Mouse (Mus musculus) megakaryocyte, adult 5-6 weeks (primary cell): ENCODE measurements around the gene Hsd17b14. TPM values are rescaled to one million over a fixed set of nuclear protein-coding genes. Genes with fewer than 3 reads are reported as not detected.
"Not testable (repeated sequence)": the region's sequence is repeated elsewhere in the genome, so short reads cannot be mapped to it uniquely, and the experiment has no call there.

ENCODE experiments used
- ATAC-seq: 2 replicates; pipeline ENCODE4 v1.8.0; 2016; ENCODE audit warnings: mild to moderate bottlenecking, inconsistent platforms; ENCODE audit not compliant: poor library complexity, severe bottlenecking
- total RNA-seq, 2 experiments: library from RNA; stranded (forward) in 1 of 2; stranded (reverse) in 1 of 2; fragments of 153-499, 151-499 nt in 1 of 2; fragments of 221-1000, 200-1000 nt in 1 of 2; gene quantifications; 2 replicates each; pipeline versions ENCODE4 v1.2.3 to v1.2.4; 2015 to 2017

The Hsd17b14 gene
- total RNA-seq, 2 experiments from 2014 or later, result 0.25 TPM; not detected in 1

- not testable (repeated sequence) for ATAC-seq
Observed at GRCm38 (mm10) chr7:45527169-45527568, 27.5 kb upstream of the Hsd17b14 start.

DNA sequence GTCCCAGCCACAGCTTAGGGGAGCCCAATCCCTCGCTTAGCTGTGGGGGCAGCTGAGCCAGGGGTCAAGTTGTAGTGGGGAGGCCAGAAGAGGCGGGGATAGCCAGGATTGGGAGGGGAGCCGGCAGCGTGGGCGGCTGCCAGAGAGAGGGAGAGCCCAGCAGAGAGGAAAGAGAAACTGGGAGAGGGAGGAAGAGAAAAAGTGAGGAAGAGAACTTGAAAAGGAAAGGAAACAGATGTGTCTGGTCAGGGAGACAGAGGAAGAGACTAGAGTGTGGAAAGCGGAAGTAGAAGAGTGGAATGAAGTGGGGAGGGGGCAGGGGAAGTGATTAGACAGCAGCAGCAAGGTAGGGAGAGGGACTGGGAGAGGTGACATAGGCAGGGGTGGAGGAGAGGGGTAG lies 25.2 kb upstream of the Hsd17b14 start:
- peak; percentile 28 for ATAC-seq

GRCm38 (mm10) chr7:45530643-45531042 lies 24.1 kb upstream of the Hsd17b14 start:
- no peak for ATAC-seq

DNA sequence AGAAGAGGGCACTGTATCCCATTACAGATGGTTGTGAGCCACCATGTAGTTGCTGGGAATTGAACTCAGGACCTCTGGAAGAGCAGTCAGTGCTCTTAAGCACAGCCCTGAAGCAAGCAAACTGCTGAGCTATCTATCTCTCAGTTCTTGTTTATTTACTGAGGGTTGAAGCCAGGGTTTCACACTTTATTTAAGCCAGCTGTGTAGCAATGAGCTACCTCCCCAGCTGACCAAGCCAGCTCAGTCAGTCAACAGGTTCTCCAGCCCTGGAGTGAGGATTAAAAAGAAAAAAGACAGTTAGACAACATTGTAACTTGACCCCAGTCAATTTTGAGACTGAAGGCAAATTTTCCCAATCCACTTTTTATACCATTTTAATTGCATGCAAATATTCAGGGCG lies 19.0 kb upstream of the Hsd17b14 start:
- ATAC-seq, result no peak

GRCm38 (mm10) chr7:45537602-45538001 lies 17.1 kb upstream of the Hsd17b14 start:
- ATAC-seq, result no peak

GRCm38 (mm10) chr7:45538163-45539041 lies 16.3 kb upstream of the Hsd17b14 start:
- ATAC-seq, result 0 out of 2 replicates have a peak, but pooled peaks have one; percentile 18

- ATAC-seq, result no peak
Observed at GRCm38 (mm10) chr7:45539095-45539494, 15.6 kb upstream of the Hsd17b14 start.

- no peak for ATAC-seq
Observed at GRCm38 (mm10) chr7:45540213-45540612, 14.5 kb upstream of the Hsd17b14 start.

DNA sequence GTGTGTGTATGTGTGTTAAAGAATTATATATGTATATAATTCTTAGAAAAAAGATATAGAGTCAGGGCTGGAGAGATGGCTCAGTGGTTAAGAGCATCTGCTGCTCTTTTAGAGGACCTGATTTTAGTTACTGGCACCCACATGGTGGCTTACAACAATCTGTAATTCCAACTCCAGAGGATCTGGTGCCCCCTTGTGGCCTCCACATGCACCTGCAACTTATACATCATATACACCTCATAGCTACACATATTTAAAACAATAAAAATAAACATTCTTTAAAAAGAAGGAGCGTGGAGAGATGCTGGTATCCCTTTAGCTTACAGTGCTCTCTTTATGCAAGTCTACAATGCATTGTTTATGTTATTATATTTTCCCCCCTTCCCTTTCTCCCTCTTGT lies 10.2 kb upstream of the Hsd17b14 start:
- ATAC-seq, result no peak

GRCm38 (mm10) chr7:45549641-45550436 lies 4.9 kb upstream of the Hsd17b14 start:
- no peak for ATAC-seq

- no peak for ATAC-seq
Observed at GRCm38 (mm10) chr7:45550821-45551511, 3.7 kb upstream of the Hsd17b14 start.

DNA sequence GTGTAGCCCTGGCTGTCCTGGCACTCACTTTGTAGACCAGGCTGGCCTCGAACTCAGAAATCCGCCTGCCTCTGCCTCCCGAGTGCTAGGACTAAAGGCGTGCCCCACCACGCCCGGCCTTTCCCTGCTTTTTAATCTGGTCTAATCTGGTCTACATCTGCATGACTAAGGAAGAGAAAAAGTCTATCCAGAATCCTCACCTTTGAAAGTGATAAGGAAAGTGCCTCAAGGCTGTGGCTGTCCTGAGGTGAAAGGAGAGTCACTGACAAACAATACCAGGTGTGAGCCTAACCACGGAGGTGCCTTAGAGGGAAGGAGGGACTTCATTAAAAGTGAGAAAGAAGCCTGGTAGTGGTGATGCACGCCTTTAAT lies 3.2 kb upstream of the Hsd17b14 start:
- ATAC-seq, result no peak

DNA sequence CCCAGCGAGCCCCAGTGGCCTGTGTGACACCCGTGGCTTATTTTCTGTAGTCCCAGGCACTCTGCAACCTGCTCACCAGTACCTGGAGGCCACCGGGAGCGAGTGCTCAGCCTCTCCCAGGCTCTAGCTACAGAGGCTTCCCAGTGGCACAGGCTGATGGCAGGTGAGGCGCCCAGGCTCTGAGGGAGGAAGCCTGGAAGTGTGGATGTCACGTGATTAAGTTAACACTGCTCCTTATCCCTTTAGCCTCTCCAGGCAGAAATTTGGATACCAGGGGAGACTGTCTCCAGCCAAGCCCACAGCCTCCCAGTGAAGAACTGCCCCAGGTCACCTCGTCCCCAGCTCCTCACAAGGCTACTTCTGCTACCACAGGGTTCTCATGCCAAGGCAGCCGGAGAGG lies 1.2 kb upstream of the Hsd17b14 start:
- ATAC-seq, result no peak

DNA sequence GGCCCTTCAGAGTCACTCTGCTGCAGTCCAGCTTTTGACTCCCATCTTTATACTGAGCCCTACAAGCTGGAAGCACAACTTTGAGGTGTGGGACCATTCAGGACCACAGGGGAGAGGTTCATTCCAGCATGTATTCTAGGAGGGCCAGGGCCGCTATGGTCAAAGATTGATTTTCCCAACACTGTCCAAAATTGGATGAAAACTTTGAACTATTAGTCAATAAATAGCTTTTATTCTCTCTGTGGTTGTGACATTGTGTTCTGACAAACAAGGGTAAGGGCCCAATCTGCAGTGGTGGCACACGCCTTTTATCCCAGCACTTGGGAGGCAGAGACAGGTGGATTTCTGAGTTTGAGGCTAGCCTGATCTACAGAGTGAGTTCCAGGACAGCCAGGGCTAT lies 703 bp upstream of the Hsd17b14 start:
- ATAC-seq, result no peak

- peak; percentile 96 for ATAC-seq
Observed at GRCm38 (mm10) chr7:45555787-45556186, 1.1 kb downstream of the Hsd17b14 start.

DNA sequence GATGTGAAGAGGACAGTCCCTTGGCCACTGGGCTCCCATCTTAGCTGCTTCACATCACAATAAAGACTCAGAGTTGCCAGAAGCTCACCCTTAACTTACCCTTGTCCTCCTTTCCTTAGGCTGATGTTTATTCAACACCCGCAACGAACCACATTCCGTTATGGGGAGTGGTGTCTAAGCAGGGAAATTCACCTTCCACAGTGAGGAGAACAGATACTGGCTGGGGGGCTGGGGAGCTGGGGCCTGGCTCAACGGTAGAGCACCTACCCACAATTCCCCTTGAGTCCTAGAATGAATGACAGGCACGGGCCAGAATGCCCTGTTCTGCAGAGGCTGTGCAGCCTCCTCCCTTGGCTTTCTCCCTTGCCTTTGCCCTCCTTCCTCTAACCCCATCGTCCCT lies 4.2 kb downstream of the Hsd17b14 start:
- ATAC-seq, result no peak

- no peak for ATAC-seq
Observed at GRCm38 (mm10) chr7:45560241-45560640, 5.5 kb downstream of the Hsd17b14 start.

GRCm38 (mm10) chr7:45560843-45561623 lies 6.3 kb downstream of the Hsd17b14 start:
- peak; percentile 91 for ATAC-seq

- ATAC-seq, result 0 out of 2 replicates have a peak, but pooled peaks have one; percentile 5
Observed at GRCm38 (mm10) chr7:45561624-45562520, 7.2 kb downstream of the Hsd17b14 start.
